Mouse (Mus musculus) CH12.LX (cell line): ENCODE measurements at regions not wholly inside any gene's neighbourhood (a gene's known extent, or its start where the extent isn't known, plus 50 kb on each side); places are given as distances from the start of the nearest gene placed in this dataset.

ENCODE experiments used
- DNase-seq: peaks from one replicate; pipeline ENCODE4 v3.0.0-alpha.2; 2013; ENCODE audit errors: extremely low read depth
- H3K27ac ChIP-seq: 2 replicates; pipeline ENCODE4 v1.5.1; 2012; ENCODE audit warnings: low read depth, mild to moderate bottlenecking, control low read depth, moderate library complexity; ENCODE audit not compliant: insufficient read depth
- H3K27me3 ChIP-seq: replicated peaks from 2 replicates; pipeline ENCODE3; 2012; ENCODE audit warnings: inconsistent platforms
- H3K36me3 ChIP-seq, 2 experiments: replicated peaks in 1 of 2; 2 replicates each; pipeline versions ENCODE3 to v1.6.1; 2012; ENCODE audit warnings: inconsistent platforms in 1 of 2, low read length in 1 of 2, mild to moderate bottlenecking in 1 of 2, mixed read lengths in 1 of 2, moderate library complexity in 1 of 2; ENCODE audit not compliant: control insufficient read depth in 1 of 2, insufficient read depth in 1 of 2
- H3K4me1 ChIP-seq, 2 experiments: 2 replicates each; pipeline ENCODE4 v1.6.1; 2012; ENCODE audit warnings: inconsistent platforms in 1 of 2, moderate library complexity in 1 of 2; ENCODE audit not compliant: insufficient read depth in 2 of 2, control insufficient read depth in 1 of 2
- H3K4me2 ChIP-seq: 2 replicates; pipeline ENCODE4 v1.6.1; 2012; ENCODE audit warnings: low read depth, mild to moderate bottlenecking, control low read depth; ENCODE audit not compliant: poor library complexity, insufficient read depth, severe bottlenecking
- H3K4me3 ChIP-seq, 3 experiments: fragments of 150-350 bp in 1 of 3; sonication (generic) in 1 of 3; replicated peaks in 1 of 3; 2 replicates each; pipeline versions ENCODE3 to v1.5.1; 2011 to 2012; ENCODE audit warnings: low read depth in 2 of 3, low read length in 2 of 3, mild to moderate bottlenecking in 2 of 3, moderate library complexity in 2 of 3, control low read depth in 1 of 3, improper control_type of control experiment in 1 of 3, inconsistent platforms in 1 of 3, mixed read lengths in 1 of 3; ENCODE audit not compliant: poor library complexity in 1 of 3
- H3K79me2 ChIP-seq: replicated peaks from 2 replicates; pipeline ENCODE4 v1.6.1; 2012; ENCODE audit warnings: mild to moderate bottlenecking, moderate library complexity; ENCODE audit not compliant: control insufficient read depth, poor library complexity, insufficient read depth, severe bottlenecking; ENCODE audit errors: extremely low read depth
- H3K9ac ChIP-seq: 2 replicates; pipeline ENCODE4 v1.6.1; 2012; ENCODE audit warnings: low read depth, mild to moderate bottlenecking, control low read depth, moderate library complexity; ENCODE audit not compliant: insufficient read depth
- H3K9me3 ChIP-seq: replicated peaks from 2 replicates; pipeline ENCODE3; 2012; ENCODE audit warnings: low read length, inconsistent platforms, mixed read lengths
- BHLHE40 ChIP-seq: IDR thresholded peaks from 2 replicates; pipeline ENCODE4 v1.6.1; 2011; ENCODE audit warnings: mild to moderate bottlenecking, low read depth, low read length, improper control_type of control experiment
- E2F4 ChIP-seq: IDR thresholded peaks from 2 replicates; pipeline ENCODE4 v1.6.1; 2011; ENCODE audit warnings: low read depth, low read length, improper control_type of control experiment; ENCODE audit not compliant: insufficient replicate concordance
- ETS1 ChIP-seq: conservative IDR thresholded peaks from 2 replicates; pipeline ENCODE4 v1.6.1; 2012; ENCODE audit warnings: low read depth, mild to moderate bottlenecking, inconsistent platforms, low read length, improper control_type of control experiment, moderate library complexity
- HCFC1 ChIP-seq: IDR thresholded peaks from 2 replicates; pipeline ENCODE4 v1.6.1; 2012; ENCODE audit warnings: low read depth, mild to moderate bottlenecking, inconsistent platforms, low read length, improper control_type of control experiment
- IRF4 ChIP-seq: IDR thresholded peaks from 2 replicates; pipeline ENCODE4 v1.6.1; 2014; ENCODE audit warnings: low read depth, mild to moderate bottlenecking, inconsistent platforms, low read length, improper control_type of control experiment
- JUN ChIP-seq: IDR thresholded peaks from 2 replicates; pipeline ENCODE4 v1.6.1; 2011; ENCODE audit warnings: low read depth, mild to moderate bottlenecking, low read length, improper control_type of control experiment, moderate library complexity; ENCODE audit not compliant: insufficient read depth
- JUND ChIP-seq: conservative IDR thresholded peaks from 2 replicates; pipeline ENCODE4 v1.6.1; 2011; ENCODE audit warnings: low read depth, low read length, improper control_type of control experiment
- KAT2A ChIP-seq: IDR thresholded peaks from 2 replicates; pipeline ENCODE4 v1.6.1; 2012; ENCODE audit warnings: low read length, improper control_type of control experiment, inconsistent platforms; ENCODE audit not compliant: insufficient replicate concordance
- MAZ ChIP-seq: IDR thresholded peaks from 2 replicates; pipeline ENCODE4 v1.6.1; 2012; ENCODE audit warnings: low read depth, mild to moderate bottlenecking, inconsistent platforms, low read length, improper control_type of control experiment, moderate library complexity
- MXI1 ChIP-seq: IDR thresholded peaks from 2 replicates; pipeline ENCODE4 v1.6.1; 2011; ENCODE audit warnings: mild to moderate bottlenecking, low read depth, low read length, improper control_type of control experiment
- MYC ChIP-seq: IDR thresholded peaks from 2 replicates; pipeline ENCODE4 v1.6.1; 2011; ENCODE audit warnings: low read depth, mild to moderate bottlenecking, improper control_type of control experiment, low read length
- NELFE ChIP-seq: IDR thresholded peaks from 2 replicates; pipeline ENCODE4 v1.6.1; 2011; ENCODE audit warnings: low read depth, low read length, improper control_type of control experiment
- NRF1 ChIP-seq: IDR thresholded peaks from 2 replicates; pipeline ENCODE4 v1.6.1; 2014; ENCODE audit warnings: low read depth, mild to moderate bottlenecking, inconsistent platforms, low read length, improper control_type of control experiment, moderate library complexity
- PAX5 ChIP-seq: IDR thresholded peaks from 2 replicates; pipeline ENCODE4 v1.6.1; 2012; ENCODE audit warnings: low read length, inconsistent platforms, mixed read lengths
- POLR2AphosphoS2 ChIP-seq: IDR thresholded peaks from 2 replicates; pipeline ENCODE4 v1.6.1; 2011; ENCODE audit warnings: low read depth, low read length, improper control_type of control experiment
- TBP ChIP-seq: conservative IDR thresholded peaks from 2 replicates; pipeline ENCODE4 v1.6.1; 2011; ENCODE audit warnings: low read depth, low read length, improper control_type of control experiment
- USF1 ChIP-seq: IDR thresholded peaks from 2 replicates; pipeline ENCODE4 v1.6.1; 2014; ENCODE audit warnings: low read depth, mild to moderate bottlenecking, inconsistent platforms, low read length, improper control_type of control experiment
- USF2 ChIP-seq: conservative IDR thresholded peaks from 2 replicates; pipeline ENCODE4 v1.6.1; 2011; ENCODE audit warnings: low read depth, low read length, improper control_type of control experiment
- ZMIZ1 ChIP-seq: IDR thresholded peaks from 2 replicates; pipeline ENCODE4 v1.6.1; 2012; ENCODE audit warnings: low read depth, mild to moderate bottlenecking, inconsistent platforms, low read length, improper control_type of control experiment
- ZNF384 ChIP-seq: IDR thresholded peaks from 2 replicates; pipeline ENCODE4 v1.6.1; 2012; ENCODE audit warnings: low read depth, low read length, improper control_type of control experiment, inconsistent platforms
- dilution Hi-C: fragments of 300-500 bp; cut with MboI; formaldehyde crosslinking; loops from 2 replicates; pipeline ENCODE4 v1.14.3; 2020; ENCODE audit warnings: low sequenced_read_pairs; ENCODE audit not compliant: extremely low pct_unique_long_range_greater_than_20kb, extremely low pct_ligation_motif_present
- in situ Hi-C: fragments of 300-500 bp; cut with MboI; formaldehyde crosslinking; loops from 3 replicates; pipeline ENCODE4 v1.14.3; 2019; ENCODE audit warnings: low sequenced_read_pairs, low pct_ligation_motif_present, low pct_unique_long_range_greater_than_20kb, mixed read lengths

DNA sequence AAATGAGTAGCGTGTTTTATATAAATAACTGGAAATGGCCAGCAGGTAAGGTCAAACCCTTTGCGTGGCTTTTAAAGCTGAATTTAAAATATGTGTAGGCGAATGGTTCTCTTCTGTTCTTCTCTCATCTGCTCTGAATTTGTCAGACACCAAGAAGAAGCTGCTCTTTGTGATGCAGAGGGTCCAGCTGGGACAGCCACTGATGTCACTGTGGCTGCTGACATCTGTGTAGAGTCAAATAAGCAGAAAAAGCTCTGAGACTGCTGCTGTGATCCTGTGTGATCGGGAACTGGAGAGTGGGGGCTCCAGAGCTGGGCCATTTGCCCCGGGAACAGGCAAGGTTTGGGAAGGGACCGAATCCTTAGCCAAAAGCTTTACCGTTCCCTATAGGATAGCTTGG is 68.6 kb upstream of the Bend4 start:
- H3K27me3 ChIP-seq = no peaks in the 10 kb centered on the region
- H3K36me3 ChIP-seq = no peaks in the 10 kb centered on the region
- TF ChIP-seq BHLHE40 (no peak), ETS1 (no peak), JUND (no peak), ZNF384 (no peak), NELFE (no peak), TBP (no peak), USF2 (no peak), IRF4 (no peak), POLR2AphosphoS2 (no peak), ZMIZ1 (no peak), USF1 (no peak), JUN (no peak), KAT2A (no peak), MYC (no peak), MXI1 (no peak), PAX5 (no peak)
- H3K27ac ChIP-seq = no peak overlapping the region
- H3K79me2 ChIP-seq = no peaks in the 10 kb centered on the region
- in situ Hi-C loops (no loop called here), dilution Hi-C loops (no loop called here)
- no peak overlapping the region for H3K9ac ChIP-seq
- H3K4me1 ChIP-seq = no peaks in the 10 kb centered on the region
- H3K9me3 ChIP-seq = peaks cover 2% of the 10 kb centered on the region
- H3K4me3 ChIP-seq = no peak overlapping the region
- no peak overlapping the region for H3K4me2 ChIP-seq
- DNase-seq = no peak

DNA sequence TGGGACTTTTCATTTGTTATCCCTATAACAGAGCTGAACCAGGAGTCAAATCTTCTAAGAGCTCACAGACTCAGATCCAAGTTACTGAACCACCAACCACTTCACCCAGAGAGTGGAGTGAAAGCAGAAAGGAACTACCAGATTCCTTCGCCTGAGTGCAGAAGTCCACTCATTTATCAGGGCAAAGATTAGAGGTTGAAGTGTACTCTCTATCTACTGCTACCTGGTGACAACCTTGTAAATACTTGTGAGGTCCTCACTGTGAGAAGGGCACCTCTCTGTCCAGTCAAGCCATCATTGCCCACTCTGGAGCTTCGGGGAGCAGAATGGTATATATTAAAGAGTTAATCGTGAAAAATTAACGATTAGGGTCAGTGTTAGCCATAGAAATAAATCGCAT is 87.4 kb upstream of the Shisa3 start:
- in situ Hi-C loops = no loop called here

More for the DNA sequence above, 87.4 kb upstream of the Shisa3 start:
- peaks cover 0 to 3% of the 10 kb centered on the region in 2 experiments; a peak in 1 of 4 replicates for H3K4me1 ChIP-seq
- H3K9me3 ChIP-seq = no peaks in the 10 kb centered on the region
- TF ChIP-seq NELFE = no peak
- no peak for TF ChIP-seq JUN
- TF ChIP-seq ZNF384 = no peak
- no peak for TF ChIP-seq E2F4
- no peak for TF ChIP-seq MAZ
- TF ChIP-seq NRF1 = no peak
- no peak for TF ChIP-seq TBP
- TF ChIP-seq HCFC1 = no peak
- no peak for TF ChIP-seq POLR2AphosphoS2
- no peak for TF ChIP-seq KAT2A
- no peak for TF ChIP-seq MXI1
- no peak overlapping the region for H3K27ac ChIP-seq
- no peak overlapping the region for H3K4me2 ChIP-seq
- no peaks in the 10 kb centered on the region for H3K27me3 ChIP-seq
- no peaks in the 10 kb centered on the region for H3K36me3 ChIP-seq
- no peak overlapping the region for H3K4me3 ChIP-seq
- H3K79me2 ChIP-seq = no peaks in the 10 kb centered on the region
- dilution Hi-C loops = no loop called here
- no peak for DNase-seq
- H3K9ac ChIP-seq = no peak overlapping the region
